Mouse (Mus musculus) kidney, postnatal 25 days (tissue): ENCODE results near the gene Gm20521.

Experiments used
- DNase-seq, 2 experiments: peaks; one replicate each; pipeline ENCODE4 v3.0.0; 2021; ENCODE audit warnings: mixed read lengths in 2 of 2

Gm20521 gene

DNA sequence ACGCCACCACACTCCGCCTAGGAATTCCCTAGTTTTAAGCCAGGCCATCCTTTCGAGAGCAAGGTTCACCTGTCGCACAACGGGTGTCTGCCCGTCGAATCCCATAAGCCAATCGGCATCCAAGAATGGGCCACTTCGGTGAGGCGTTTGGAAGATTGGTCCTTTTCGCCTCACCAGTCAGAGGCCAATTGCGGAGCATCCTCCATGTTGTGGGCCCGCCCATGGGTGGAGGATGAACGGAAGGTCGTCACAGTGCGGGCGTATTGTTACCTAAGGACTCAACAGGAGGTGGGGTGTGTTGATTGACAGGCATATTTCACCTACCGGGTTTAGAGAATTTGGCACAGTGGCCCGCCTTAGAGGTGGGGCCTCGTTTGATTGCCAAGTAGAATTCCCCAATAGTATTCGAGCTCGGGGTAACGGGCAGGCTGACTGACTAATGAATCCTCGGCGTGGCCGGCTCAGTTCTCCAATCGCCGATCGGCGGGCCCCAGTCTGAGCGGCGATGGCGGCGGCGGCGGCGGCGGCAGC lies 10.5 kb downstream of the Gm20521 start:
- peak; percentile 97 to 99 for DNase-seq

DNA sequence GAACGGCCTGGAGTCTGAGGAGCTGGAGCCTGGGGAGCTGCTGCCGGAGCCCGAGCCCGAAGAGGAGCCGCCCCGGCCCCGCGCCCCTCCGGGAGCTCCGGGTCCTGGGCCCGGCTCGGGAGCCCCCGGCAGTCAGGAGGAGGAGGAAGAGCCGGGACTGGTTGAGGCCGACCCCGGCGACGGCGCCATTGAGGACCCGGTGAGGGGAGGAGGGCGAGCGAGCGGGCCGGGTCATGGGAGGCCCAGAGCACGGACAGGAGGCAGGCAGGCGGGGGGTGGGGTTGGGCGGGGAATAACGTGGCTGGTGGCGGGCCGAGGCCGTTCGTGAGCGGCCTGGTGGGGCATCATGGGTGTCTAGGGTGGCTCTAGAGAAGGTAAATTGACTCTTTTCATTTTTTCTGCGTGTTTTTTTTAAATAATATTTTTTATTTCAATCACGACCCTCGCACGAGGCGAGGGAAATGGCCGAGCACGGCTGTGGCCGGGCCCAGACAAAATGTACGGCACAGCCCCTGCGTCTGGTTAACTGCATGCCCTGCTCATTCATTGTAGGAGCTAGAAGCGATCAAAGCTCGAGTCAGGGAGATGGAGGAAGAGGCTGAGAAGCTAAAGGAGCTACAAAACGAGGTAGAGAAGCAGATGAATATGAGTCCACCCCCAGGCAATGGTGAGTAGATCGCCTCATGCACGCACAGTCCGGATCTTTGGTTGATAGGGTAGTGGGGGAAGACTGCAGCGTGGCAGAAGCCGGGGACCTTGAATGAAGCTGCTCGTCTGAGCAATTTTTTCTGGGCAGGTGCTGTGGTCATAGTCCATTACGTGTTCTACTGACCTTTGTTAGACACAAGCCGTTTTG lies 11.3 kb downstream of the Gm20521 start:
- peak; percentile 70 to 87 for DNase-seq

DNA sequence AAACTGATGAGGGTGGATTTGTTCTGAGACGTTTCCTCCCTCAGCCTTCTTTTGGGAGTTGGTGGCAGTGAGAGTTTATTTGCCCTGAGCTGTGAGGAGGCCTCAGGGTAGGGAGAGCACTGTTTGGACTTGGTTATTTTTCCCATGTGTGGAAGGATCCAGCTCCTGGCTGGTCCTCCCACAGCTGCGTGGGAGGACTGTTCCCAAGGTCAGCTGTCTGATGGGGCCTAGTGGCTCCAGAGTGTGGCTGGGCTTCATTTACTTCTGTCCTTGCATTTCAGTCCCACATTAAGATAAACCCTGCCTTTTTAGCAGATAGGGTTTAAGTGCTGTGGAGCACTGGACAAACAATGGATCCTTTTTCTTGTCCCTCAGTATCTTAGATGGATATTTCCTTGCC lies 14.2 kb downstream of the Gm20521 start:
- no peak for DNase-seq

DNA sequence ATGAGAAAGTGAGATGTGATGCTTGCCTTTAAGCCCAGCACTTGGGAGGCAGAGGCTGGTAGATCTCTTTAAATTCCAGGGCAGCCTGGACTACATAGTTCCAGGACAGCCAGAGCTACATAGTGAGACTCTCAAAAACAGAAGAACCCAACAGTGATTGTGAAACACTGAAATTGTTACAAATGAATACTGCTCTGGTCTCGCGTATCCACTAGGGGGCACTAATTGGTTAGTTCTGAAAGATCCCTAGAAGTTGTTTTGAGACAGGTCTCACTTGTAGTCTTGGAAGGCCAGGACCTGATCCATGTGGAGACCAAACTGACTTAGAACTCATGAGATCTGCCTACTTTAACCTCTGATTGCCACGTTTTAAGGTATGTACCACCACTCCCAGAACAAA lies 17.1 kb downstream of the Gm20521 start:
- DNase-seq = peak; percentile 72 to 87

DNA sequence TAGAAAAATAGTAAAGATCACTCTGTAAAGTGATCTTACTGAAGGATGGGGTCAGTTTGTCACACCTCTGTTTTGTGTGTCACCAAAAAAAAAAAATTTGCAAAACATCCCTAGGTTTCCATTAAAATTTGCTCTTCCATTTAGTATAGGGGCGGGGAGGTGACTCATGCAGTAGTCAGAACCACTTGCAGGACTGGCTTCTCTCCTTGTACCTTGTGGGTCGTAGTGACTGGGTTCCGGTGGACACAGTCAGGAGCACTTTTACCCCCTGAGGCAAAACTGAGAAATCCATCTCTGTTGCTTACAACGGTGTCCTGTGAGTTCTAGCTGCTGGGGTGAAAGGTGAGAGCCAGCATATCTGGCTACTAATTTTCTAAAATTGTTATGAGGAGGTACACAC lies 20.4 kb downstream of the Gm20521 start:
- no peak for DNase-seq

DNA sequence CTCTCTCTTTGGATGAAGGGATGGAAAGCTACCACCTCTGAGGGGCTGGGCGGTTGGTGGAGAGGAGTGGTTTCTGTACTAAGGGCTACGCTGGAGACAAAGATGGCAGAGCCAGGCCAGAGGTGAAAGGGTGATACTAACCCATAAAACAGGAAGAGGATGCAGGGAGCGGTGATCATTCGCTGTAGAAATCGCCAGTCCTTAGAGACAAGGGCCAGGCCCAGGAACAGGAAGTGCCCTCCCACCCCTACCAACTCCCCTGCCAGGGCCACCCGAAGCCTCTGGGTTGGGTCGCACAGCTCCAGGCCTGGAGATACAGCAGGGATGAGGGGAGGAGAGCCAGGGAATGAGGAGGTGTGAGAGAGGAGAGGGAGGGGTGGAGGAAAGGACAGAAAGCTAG lies 25.4 kb downstream of the Gm20521 start:
- no peak for DNase-seq

DNA sequence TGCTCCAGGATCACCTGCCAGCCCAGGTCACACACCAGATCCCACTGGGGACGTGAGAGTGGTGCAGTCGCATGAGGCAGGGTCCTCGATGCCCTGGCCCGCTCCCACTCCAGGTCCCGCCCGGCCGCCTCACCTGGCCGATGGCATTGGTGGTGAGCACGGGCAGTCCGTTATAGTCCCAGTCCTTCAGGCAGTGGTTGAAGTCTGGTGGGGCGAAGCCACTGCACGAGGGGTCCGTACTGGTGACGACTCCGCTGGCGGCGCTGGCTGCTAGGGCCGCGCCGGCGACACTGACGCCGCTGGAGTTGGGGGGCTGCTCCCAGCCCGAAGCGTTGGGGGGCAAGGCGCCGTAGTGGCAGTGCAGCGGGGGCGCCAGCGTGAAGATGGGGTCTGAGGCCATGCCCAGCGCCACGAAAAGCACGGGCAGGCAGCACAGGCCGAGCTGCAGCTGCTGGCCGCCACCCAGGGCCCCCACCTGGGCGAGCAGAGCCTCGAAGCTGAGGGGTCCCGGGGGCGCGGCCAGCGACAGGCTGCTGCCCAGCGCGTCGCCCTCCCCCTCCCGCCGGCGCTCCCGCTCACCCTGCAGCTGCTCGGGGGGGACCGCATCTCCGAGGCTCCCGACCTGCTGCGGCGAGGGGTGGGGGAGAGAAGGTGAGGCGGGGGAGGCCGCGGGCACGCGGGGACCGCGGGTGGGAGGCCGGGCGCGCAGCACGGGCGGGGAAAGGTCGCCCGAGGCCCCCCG lies 29.0 kb downstream of the Gm20521 start:
- DNase-seq = no peak

DNA sequence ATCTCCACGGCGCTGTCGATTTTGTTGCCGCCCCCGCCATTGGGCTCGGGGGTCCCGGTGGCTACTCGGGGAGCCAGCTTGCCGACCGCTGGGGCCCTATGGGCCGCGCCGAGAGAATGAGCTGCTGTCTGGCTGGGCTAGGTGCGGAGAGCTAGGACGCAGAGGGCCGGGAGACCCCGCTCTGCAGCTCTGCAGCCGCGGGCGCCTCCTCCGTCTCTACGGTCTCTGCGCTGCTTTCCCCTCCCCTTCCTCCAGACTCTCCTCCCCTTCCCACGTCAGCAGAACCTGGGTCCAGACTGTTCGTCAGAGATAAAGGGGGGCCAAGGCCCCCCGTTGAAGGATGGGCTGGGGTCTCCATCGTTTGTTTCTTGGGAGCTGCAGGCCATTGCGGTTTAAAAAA lies 29.6 kb downstream of the Gm20521 start, which contains the start of gene Slc22a17:
Gene Slc22a17, minus strand, starts transcription at position 247 of the 400 bp plus-strand sequence.
- DNase-seq = peak; percentile 74 to 82

DNA sequence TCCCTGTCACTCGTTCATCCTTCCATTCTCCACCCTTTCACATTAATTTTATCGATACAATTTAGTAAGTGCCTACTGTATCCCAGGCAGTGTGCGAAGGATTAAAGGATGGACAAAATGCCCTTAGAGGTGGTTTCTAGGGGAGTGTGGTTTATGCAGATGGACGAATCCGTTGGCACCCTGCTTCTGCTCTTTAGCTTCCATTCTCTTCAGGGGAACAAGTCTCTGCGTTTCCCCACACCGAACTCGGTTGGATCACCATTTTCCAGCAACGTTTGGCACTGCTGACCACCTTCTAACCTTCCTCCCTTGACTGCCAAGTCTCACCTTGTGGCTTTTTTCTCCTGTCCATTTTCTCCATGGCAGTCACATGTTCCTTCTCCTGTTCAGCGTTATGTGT lies 30.1 kb downstream of the Gm20521 start:
- DNase-seq = no peak

DNA sequence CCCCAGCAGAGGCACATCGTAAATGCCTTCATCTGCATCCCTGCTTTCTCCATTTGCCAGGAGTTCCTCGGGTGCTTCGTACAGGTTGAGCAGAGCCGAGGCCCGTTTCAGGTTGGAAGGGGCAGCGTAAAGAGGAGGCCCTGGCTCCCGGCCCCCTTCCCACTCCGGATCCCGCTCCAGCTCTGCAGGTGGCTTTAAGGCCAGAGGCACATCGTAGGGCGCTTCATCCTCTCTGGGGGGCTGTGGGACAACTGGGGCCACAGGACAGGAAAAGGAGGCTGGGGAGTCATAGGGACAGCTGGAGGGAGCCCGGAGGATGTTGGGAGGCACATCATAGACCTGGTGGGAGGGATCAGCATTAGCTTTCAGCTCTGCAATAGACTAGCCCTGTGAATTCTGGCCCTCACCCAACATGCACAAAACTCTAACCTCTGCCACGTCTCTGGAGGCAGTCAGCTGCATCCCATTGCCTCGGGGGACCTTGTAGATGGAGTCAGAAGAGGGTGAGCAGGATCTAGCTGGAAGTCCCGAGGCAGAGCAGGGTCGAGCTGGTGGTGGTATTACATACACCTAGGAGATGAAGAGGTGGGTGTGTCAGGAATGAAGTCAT lies 36.9 kb downstream of the Gm20521 start:
- DNase-seq = no peak

DNA sequence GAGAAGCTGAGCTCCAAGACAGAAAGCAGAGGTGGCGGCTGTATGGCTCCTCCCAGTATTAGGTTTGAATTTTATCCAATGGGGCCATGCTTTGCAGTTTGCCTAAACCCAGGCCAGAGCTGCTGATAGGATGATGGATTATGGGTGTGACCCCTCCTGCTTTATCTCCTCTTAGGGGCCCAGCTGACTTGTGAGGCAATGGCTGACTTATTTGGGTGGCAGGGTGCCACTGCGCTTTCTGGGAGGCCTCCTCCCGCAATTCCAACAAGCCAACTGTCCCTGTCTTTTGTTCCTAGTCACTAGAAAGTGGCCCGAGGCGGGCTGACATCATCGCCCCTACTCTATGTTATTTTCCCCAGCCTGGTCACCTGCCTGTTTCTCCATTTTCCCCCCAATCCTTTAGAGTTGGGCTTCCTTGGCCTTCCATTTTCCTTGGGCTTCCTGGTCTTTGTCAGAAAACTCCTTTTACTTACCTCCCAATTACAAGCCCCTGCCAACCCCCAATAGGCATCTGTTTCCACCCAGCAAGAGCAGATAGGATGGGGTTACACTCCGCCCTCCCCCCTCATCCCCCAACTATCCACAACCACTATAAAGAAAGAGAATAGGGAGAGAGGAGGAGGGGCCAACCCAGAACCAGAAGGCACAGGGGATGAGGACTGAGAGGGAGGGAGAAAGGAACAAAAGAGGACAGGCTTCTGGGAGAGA lies 41.6 kb downstream of the Gm20521 start:
- DNase-seq = peak in 1 of 2 experiments; percentile 46

DNA sequence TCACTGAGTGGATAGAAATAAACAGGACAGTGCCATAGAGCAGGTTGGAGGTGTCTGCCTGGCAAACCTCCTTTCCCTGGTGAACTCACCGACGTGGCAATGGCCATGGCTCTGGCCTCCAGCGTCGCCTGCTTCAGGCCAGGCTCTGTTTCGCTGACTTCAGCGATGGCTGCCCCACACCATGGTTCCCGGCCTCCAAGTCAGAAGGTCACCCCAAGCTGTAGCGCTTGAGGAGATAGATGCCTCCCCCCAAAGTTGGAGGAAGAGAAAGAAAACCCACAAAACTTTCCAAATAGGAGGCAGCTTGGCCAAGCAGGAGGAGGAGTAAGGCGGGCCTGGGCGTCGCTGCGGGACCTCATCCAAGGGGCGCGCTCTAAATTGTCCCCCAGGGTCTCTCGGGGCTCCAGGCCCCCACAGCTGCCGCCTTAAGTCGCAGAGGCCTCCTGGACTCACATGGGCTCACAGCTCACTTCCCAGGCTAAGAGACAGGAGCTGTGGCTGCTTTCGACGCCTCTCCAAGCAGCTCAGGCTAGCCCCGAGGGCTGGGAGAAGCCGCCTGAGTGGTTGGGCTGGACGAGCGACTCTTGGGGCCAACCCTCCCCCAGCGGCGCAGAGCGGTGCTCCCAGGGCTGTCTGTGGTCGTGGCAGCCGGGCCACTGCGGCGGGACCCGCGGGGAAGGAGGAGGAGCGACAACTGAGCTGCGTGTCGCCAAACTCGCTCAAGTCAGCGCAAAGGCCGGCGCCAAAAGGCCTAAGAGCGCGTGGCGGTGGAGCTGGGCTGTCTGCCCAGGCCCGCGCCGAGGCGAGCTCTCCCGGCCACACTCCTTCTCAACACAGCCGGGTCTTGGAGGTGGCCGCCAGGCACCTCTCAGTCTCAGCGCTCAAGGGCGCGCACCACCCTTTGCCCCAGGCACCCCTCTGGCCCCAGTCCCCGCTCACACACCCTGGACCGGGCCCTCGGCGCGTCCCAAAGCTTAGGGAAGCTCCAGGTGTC lies 42.4 kb downstream of the Gm20521 start, which contains the start of gene Efs:
Gene Efs, minus strand, starts transcription at position 778 of the 994 bp plus-strand sequence.
- DNase-seq = peak; percentile 63 to 75

DNA sequence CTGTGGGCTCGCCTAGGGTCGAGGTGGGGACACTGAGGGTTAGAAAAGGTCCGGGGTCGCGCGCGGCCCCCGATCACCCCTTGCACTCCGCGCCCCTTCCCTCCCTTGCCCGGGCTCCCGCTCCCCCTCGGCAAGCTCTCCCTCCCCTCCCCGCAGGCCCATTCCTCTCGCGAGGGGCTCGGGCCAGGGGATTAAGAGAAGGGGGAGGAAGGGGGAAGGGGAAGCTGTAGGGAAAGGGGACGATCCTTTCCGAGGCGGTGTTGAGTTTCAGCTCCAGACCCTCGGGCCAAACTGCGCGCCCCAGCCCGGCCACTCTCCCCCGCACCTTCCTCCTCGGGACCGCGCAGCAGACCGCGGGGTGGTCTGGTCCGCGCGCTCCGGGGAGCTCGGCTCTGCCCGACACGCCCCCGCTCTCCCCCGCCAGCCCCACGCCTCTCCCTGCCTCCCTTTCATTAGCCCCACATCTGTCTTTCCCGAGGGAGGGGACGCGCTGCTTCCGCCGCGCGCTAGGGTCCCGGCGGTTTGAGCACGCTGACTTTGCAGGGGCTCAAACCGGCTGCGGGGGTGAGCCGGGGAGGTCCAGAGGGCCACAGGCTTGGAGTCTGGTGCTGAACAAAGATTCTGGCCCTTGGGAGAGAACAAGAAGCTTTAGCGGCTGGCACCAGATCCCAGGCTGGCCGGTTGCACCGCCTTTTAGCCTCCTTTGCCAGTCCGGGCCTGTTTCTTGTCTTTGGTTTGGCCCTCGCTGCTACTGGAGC lies 43.3 kb downstream of the Gm20521 start:
- DNase-seq = peak; percentile 24 to 52

DNA sequence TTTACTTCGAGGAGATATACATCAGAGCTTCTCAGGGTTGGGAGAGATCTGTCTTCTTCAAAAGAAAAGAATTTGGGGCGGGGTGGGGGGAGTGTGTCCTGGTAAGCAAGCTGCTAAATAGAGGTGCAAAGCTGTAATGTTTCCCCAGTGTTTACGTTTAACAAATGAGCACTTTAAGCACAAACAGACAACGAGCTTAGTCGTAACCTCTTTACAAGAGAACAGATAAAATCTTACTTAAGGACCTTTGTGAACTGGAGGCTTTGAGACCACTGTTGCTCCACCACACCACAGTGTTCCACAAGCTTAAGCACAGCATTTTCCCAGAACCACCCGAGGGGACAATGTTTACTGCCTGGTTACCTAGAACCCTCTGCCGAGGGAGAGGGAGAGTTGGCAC lies 44.1 kb downstream of the Gm20521 start:
- no peak for DNase-seq

DNA sequence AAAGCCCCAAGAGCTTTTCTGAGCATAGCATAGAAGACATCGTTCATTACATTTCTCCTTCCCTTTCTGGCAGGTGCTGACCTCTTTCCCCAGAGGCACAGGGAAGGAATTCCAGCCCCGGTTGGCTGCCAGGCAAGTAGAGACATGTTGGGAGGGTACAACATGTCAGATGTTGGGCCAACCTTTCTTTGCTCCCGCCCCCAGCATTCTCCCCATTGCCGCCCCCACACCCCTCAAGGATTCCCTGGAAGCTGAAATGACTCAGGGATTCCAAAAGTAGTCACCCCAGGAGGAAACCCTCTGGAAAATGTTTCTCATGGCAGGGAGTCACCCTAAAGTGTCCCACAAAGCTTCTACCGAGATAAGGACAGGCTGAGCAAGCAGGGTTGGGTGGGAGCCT lies 46.6 kb downstream of the Gm20521 start:
- no peak for DNase-seq

DNA sequence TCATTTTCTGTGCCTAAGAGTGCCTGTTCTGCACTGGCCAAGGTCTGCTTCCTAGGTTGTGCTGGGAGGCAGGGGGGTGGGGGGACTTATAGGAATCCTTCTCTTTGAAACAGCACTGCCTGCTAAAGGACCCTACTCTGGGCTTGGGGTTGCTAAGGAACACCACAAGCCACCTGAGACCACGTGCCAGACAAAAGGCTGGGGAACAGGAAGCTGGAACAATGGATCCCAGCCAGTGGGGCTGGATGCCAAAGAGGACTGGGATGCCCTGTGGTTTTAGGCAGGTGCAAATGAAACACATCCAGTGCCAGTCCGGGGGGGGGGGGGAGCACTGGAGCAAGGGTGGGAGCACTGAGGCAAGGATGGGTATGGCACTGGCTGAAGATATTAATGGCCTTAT lies 47.2 kb downstream of the Gm20521 start:
- DNase-seq = no peak

DNA sequence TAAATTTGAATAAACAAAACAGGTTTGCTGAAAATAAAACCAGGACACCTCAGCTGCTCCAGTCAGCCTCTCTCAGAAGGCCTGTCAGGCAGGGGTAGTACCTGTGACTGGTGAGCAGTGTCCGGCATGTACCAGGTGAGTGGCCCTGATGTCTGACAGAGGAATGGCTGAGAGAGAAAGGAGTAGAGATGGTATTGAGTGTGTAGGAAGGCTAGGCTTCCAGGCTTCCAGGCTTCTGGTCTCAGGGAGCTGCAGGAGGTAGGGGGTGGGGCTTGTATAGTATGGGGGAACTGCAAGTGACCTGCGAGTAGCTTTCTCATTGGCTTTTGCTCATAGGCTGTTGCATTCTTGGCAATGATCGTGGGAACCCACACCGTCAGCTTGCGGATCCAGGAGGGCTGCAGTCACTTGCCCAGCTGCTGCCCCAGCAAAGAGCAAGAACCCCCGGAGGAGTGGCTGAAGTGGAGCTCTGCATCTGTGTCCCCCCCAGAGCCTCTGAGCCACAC lies 49.5 kb downstream of the Gm20521 start, which contains the start of gene Il25:
Gene Il25, plus strand, starts transcription at position 51 of the 506 bp plus-strand sequence.
- DNase-seq = no peak

DNA sequence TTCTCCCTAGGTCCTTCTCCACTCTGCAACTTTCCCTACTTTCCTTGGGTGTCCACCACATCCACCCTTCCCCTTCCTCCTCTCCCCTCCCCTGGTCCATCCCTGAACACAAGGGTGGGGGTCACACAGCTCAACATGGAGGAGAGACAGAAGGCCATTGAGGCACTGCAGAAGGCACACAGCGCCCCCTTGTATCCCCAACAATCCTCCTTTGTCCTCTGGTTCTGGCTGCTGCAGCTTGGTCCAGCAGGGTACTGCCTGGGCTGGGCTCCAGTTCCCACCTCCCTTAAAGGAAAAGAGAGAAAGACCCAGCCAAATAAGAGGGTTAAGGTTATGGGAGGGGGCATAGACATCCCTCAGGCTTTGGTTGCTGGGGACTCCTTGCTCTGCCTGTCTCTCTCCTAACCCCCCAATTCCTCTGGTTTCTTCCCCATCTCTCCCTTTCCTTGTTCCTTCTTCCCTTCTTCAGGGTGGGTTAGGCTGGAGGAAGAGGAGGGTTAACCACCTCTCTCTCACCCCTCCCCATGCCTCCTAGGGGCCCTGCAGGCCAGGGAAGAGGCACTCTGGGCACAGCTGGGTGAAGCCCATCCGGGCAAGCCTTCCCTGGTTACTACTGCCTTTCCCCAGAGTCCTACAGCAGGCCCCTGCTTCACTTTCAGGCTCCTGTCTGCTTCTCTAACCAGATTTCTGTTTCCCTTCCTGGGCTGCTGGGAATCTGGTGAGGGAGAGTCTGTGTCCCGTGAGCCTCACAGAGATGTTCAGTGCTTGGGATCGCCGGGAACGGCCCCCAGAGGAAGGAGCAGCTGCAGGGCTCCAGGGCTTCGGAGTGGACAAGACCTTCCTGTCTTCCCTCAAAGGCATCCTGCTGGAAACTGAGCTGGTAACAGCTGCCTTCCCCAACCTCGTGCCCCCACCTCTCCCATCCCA lies 52.9 kb downstream of the Gm20521 start, which contains the start of gene Cmtm5:
Gene Cmtm5, plus strand, starts transcription at position 358 of the 927 bp plus-strand sequence.
- no peak for DNase-seq

DNA sequence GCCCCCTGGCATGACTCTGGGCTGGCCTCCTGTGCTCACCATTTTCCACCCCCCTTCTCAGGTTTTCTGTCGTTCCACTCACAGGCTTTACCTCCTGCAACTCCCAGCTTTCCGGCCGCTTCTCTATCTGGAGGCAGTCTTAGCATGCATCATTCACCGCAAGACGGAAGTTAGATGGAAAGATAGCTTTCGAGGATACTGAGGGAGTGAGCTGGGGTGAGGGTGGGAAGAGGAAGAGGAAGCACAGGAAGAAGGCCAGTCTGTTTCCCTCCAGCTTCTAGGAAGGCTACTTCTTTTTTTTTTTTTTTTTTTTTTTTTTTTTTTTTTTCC lies 53.6 kb downstream of the Gm20521 start:
- DNase-seq = no peak
